Mouse (Mus musculus): Measurements from ENCODE around the gene Gmds.

Gmds gene

GRCm38 (mm10) chr13:31775762-31776161 is 562.8 kb downstream of the Gmds start:
- DNase-seq = no peak

- no peak for DNase-seq
Observed at GRCm38 (mm10) chr13:31772882-31773281, 565.7 kb downstream of the Gmds start.

Measured in spleen, adult 18-20 months (tissue).